Mouse (Mus musculus) heart, embryonic 14.5 days (tissue): ENCODE data around the gene Igf1r. TPM values are rescaled to one million over a fixed set of nuclear protein-coding genes. Genes with fewer than 3 reads are reported as not detected.

Experiments
- ATAC-seq: fragments of 200-750 bp; cut with Nextera tagmentation; 2 replicates; pipeline ENCODE4 v1.8.0; 2017; ENCODE audit warnings: low read depth, moderate TSS enrichment; ENCODE audit not compliant: insufficient number of reproducible peaks, insufficient read depth, low FRiP score
- H3K27ac ChIP-seq, 2 experiments: fragments of 200-500 bp in 1 of 2; fragments of 300-500 bp in 1 of 2; sonication (generic) in 1 of 2; replicated peaks in 1 of 2; 2 replicates each; pipeline ENCODE4 v1.5.1; 2012 to 2014; ENCODE audit warnings: low read depth in 2 of 2, low read length in 2 of 2, control low read depth in 1 of 2, mild to moderate bottlenecking in 1 of 2, mixed read lengths in 1 of 2; ENCODE audit not compliant: control insufficient read depth in 1 of 2, insufficient read depth in 1 of 2
- H3K27me3 ChIP-seq: fragments of 300-500 bp; sonication (generic); 2 replicates; pipeline ENCODE4 v1.6.1; 2014; ENCODE audit warnings: mild to moderate bottlenecking, low read length, control low read depth; ENCODE audit not compliant: control insufficient read depth, insufficient read depth
- H3K36me3 ChIP-seq: fragments of 300-500 bp; sonication (generic); 2 replicates; pipeline ENCODE4 v1.6.1; 2014; ENCODE audit warnings: mild to moderate bottlenecking, control low read depth, low read length, mixed read lengths; ENCODE audit not compliant: control insufficient read depth, insufficient read depth
- H3K4me1 ChIP-seq, 2 experiments: fragments of 200-500 bp in 1 of 2; fragments of 300-500 bp in 1 of 2; sonication (generic) in 1 of 2; 2 replicates each; pipeline ENCODE4 v1.6.1; 2012 to 2014; ENCODE audit warnings: low read length in 2 of 2, control low read depth in 1 of 2, mixed read lengths in 1 of 2; ENCODE audit not compliant: control insufficient read depth in 2 of 2, insufficient read depth in 2 of 2
- H3K4me2 ChIP-seq: fragments of 300-500 bp; sonication (generic); 2 replicates; pipeline ENCODE4 v1.6.1; 2014; ENCODE audit warnings: mild to moderate bottlenecking, low read length
- H3K4me3 ChIP-seq, 2 experiments: fragments of 200-500 bp in 1 of 2; fragments of 300-500 bp in 1 of 2; sonication (generic) in 1 of 2; 2 replicates each; pipeline ENCODE4 v1.5.1; 2012 to 2014; ENCODE audit warnings: low read length in 2 of 2, mild to moderate bottlenecking in 2 of 2, control low read depth in 1 of 2, low read depth in 1 of 2, moderate library complexity in 1 of 2; ENCODE audit not compliant: control insufficient read depth in 1 of 2, insufficient read depth in 1 of 2
- H3K9ac ChIP-seq: fragments of 300-500 bp; sonication (generic); 2 replicates; pipeline ENCODE4 v1.6.1; 2014; ENCODE audit warnings: mild to moderate bottlenecking, low read length
- H3K9me3 ChIP-seq: fragments of 300-500 bp; sonication (generic); 2 replicates; pipeline ENCODE4 v1.6.1; 2016; ENCODE audit warnings: low read length, control low read depth; ENCODE audit not compliant: control insufficient read depth
- whole genome bisulfite sequencing: fragments of 180-500 bp; shearing (Covaris S2); extraction: QIAGEN DNeasy Blood & Tissue Kit; methylation state at CpG from one replicate; pipeline ENCODE4 v1.1.7; 2014; 5-methylcytosine and 5-hydroxymethylcytosine counted together
- polyA plus RNA-seq: library from polyadenylated mRNA; unstranded; fragments of >200 nt; fragmentation: Nextera tagmentation; extraction: Ambion mirVana; gene quantifications from 2 replicates; pipeline ENCODE4 v1.2.1, GENCODE M21; 2014

The Igf1r gene
- polyA plus RNA-seq, 1 experiment from 2014 or later = 16.6 TPM

- peaks cover 91% of the 10 kb centered on the region for H3K36me3 ChIP-seq
- H3K27me3 ChIP-seq = no peaks in the 10 kb centered on the region
- ATAC-seq = no peak
- no peaks in the 10 kb centered on the region for H3K9me3 ChIP-seq
- no peak overlapping the region for H3K9ac ChIP-seq
- H3K4me2 ChIP-seq = no peak overlapping the region
- H3K27ac ChIP-seq = peak overlapping the region in 1 of 2 experiments; percentile 27; a peak in 1 of 4 replicates
- H3K4me1 ChIP-seq = peaks cover 5 to 7% of the 10 kb centered on the region in 2 experiments; a peak in 2 of 4 replicates
- 47% methylated on average over 13 of the region's 13 CpGs for WGBS
- H3K4me3 ChIP-seq = no peak overlapping the region
Observed at GRCm38 (mm10) chr7:68223356-68223808, 270.8 kb downstream of the Igf1r start.

DNA sequence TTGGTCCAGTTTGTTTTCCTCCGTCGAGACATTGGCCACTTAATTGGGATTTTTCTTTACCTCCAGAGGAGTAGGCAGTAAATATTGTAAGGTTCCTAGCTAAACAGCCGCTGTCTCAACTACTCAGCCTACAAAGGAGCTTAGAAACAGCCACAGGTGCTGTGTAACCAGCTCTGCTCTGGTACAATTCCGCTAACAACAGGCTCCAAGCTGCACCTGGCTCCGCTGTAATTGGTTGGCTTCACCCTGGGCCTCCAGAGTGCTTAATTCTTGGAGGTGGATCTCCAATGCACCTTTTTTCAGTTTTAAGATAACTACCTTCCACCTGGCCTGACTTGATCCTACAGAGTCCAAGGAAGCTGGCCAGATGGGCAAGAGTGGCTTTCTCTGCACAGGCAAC, 271.4 kb downstream of the Igf1r start:
- WGBS = 86% methylated on average over 5 of the region's 5 CpGs

GRCm38 (mm10) chr7:68225427-68226054, 272.9 kb downstream of the Igf1r start:
- ATAC-seq = no peak
- Histone ChIP-seq H3K27me3 (no peaks in the 10 kb centered on the region), H3K27ac (no peak overlapping the region), H3K36me3 (peaks cover 84% of the 10 kb centered on the region), H3K9me3 (no peaks in the 10 kb centered on the region), H3K4me3 (no peak overlapping the region), H3K4me1 (peaks cover 5 to 10% of the 10 kb centered on the region in 2 experiments; a peak in 2 of 4 replicates), H3K9ac (no peak overlapping the region), H3K4me2 (no peak overlapping the region)
- WGBS = 71% methylated on average over 9 of the region's 9 CpGs

More for the DNA sequence above, 271.4 kb downstream of the Igf1r start:
- Histone ChIP-seq H3K27me3 (no peaks in the 10 kb centered on the region), H3K36me3 (peaks cover 87% of the 10 kb centered on the region), H3K4me3 (no peak overlapping the region), H3K9ac (no peak overlapping the region), H3K27ac (no peak overlapping the region), H3K9me3 (no peaks in the 10 kb centered on the region), H3K4me2 (no peak overlapping the region), H3K4me1 (peaks cover 5 to 10% of the 10 kb centered on the region in 2 experiments; a peak in 2 of 4 replicates)
- no peak for ATAC-seq

DNA sequence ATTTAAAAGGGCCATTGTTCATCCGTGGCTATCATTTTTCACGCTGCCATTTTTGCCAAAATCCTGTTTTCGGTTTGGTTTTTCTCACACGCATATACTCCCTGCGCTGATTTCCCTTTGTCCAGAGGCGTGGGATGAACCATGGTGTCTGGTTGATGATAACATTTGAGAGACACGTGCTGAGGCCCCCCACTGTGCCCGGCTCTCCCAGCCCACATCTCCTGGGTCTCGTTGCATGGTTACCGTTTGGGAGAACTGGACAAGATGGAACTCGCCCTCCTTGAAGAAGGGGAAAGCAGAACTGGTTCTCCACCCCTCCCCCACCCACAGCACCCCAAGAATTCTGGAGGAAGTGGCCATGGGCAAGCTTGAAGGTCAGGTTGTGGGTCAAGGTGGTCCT, 274.4 kb downstream of the Igf1r start:
- Histone ChIP-seq H3K27ac (no peak overlapping the region), H3K9ac (no peak overlapping the region), H3K4me2 (no peak overlapping the region), H3K4me3 (no peak overlapping the region), H3K36me3 (peaks cover 77% of the 10 kb centered on the region), H3K4me1 (peaks cover 10% of the 10 kb centered on the region in 2 experiments; a peak in 3 of 4 replicates), H3K9me3 (no peaks in the 10 kb centered on the region), H3K27me3 (no peaks in the 10 kb centered on the region)
- whole genome bisulfite sequencing = 84% methylated on average over 11 of the region's 11 CpGs
- no peak for ATAC-seq

DNA sequence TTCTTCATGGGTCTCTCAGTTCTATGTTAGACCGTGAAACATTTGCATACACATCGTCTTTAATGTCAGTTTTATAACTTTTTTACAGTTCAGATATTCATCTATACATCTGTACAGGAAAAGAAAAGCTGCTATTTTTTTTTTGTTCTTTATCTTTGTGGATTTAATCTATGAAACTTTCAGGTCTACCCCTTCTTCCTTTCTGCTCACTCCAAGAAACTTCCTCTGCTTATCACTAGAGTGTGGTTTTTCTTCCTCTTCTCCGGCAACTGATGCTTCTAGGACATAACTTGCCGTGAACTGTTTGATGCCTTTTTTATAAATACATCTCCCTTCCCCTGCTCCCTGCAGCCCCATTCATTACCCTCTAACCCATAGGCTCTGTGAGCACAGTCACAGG, 275.0 kb downstream of the Igf1r start:
- Histone ChIP-seq H3K4me2 (no peak overlapping the region), H3K36me3 (peaks cover 71% of the 10 kb centered on the region), H3K27ac (no peak overlapping the region), H3K9ac (no peak overlapping the region), H3K27me3 (no peaks in the 10 kb centered on the region), H3K9me3 (no peaks in the 10 kb centered on the region), H3K4me1 (peaks cover 10 to 12% of the 10 kb centered on the region in 2 experiments; a peak in 3 of 4 replicates), H3K4me3 (no peak overlapping the region)
- ATAC-seq = no peak
- WGBS = 78% methylated on average over 4 of the region's 4 CpGs

DNA sequence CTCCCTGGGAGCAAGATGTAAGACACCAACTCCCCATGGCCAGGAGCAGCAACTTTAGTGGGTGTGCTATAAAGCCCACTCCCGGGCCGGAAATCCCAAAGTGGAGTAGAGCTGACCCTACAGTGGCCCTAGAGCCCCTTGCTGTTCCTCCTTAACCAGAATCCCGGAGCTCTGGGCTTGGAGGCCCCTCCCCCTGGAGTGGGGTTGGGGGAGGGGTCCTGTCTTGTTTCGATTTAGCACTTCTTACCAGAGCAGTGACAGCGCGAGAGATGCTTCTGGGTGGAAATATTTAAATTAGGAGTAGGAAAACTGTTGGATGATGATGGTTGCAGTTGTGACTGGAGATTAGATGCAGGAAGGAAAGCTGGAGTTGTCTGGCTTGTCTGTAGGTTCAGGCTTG, 275.9 kb downstream of the Igf1r start:
- H3K4me1 ChIP-seq = peaks cover 10 to 12% of the 10 kb centered on the region in 2 experiments; a peak in 3 of 4 replicates
- no peaks in the 10 kb centered on the region for H3K27me3 ChIP-seq
- no peak overlapping the region for H3K27ac ChIP-seq
- H3K36me3 ChIP-seq = peaks cover 67% of the 10 kb centered on the region
- WGBS = 42% methylated on average over 6 of the region's 6 CpGs
- H3K9ac ChIP-seq = no peak overlapping the region
- no peak overlapping the region for H3K4me3 ChIP-seq
- no peak overlapping the region for H3K4me2 ChIP-seq
- ATAC-seq = no peak
- no peaks in the 10 kb centered on the region for H3K9me3 ChIP-seq

- Histone ChIP-seq H3K27ac (no peak overlapping the region), H3K9ac (no peak overlapping the region), H3K9me3 (no peaks in the 10 kb centered on the region), H3K4me3 (no peak overlapping the region), H3K27me3 (no peaks in the 10 kb centered on the region), H3K4me1 (peaks cover 14 to 17% of the 10 kb centered on the region in 2 experiments), H3K36me3 (peaks cover 46% of the 10 kb centered on the region), H3K4me2 (no peak overlapping the region)
- WGBS = 88% methylated on average over 9 of the region's 9 CpGs
- ATAC-seq = no peak
Observed at GRCm38 (mm10) chr7:68230831-68231230, 278.2 kb downstream of the Igf1r start.

DNA sequence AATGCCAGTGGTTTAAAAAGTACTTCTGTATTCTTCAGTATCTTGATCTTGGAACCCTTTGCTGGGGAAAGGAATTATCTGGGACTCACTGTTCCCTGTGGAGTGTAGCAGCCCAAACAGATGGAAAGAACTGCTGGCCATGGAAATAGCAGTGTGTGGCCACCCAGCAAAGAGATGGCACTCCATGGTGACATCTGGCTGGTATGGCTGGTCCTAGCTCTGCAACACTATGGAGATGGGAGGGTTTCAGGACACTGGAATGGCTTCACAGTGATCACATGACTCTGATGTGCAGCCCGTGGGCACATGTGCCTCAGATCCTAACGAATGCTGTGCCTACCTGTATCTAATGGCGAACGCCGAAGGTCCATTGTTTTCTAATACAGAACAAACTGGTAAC, 279.9 kb downstream of the Igf1r start:
- H3K4me3 ChIP-seq = no peak overlapping the region
- no peak overlapping the region for H3K4me2 ChIP-seq
- WGBS = 93% methylated on average over 5 of the region's 5 CpGs
- H3K27ac ChIP-seq = no peak overlapping the region
- H3K27me3 ChIP-seq = no peaks in the 10 kb centered on the region
- H3K4me1 ChIP-seq = peaks cover 14 to 17% of the 10 kb centered on the region in 2 experiments
- peaks cover 29% of the 10 kb centered on the region for H3K36me3 ChIP-seq
- no peaks in the 10 kb centered on the region for H3K9me3 ChIP-seq
- H3K9ac ChIP-seq = no peak overlapping the region
- ATAC-seq = no peak
